Comparison of ENCODE assay signal across 15 mouse cellular contexts in genomic region chr1:166304352-166305240, GRCm38 (mm10). TPM values are rescaled to one million over a fixed set of nuclear protein-coding genes. Genes with fewer than 3 reads are reported as not detected.
A peak's percentile ranks its signal among the peaks of the same experiment; 100 is the strongest.
DNase-seq lines count a peak whose midpoint lies in the region; ATAC-seq lines count a peak whose summit lies in the region.
"Had no signal": no experiment of that assay in that cellular context is flagged by ENCODE, and none has a peak within 500 bp of the region (broad histone marks: within the 10 kb centered on the region; RNA-seq: fewer than 3 reads in every experiment).

No protein-coding gene starts in this region.

- DNase-seq in hindbrain, embryonic 11.5 days (ENCODE audit: low spot score) = no peak
- DNase-seq in right cerebral cortex, postnatal 10 days (ENCODE audit: low spot score in 2 of 2) = peak; percentile 78 to 85
- no peak for DNase-seq in right cerebral cortex, postnatal 14 days
- peak; percentile 88 for DNase-seq in forebrain, embryonic 14.5 days (ENCODE audit: low spot score)
- no peak for DNase-seq in urinary bladder, postnatal 4 days (ENCODE audit: low spot score in 2 of 2)
- DNase-seq in lung, postnatal 10 days = no peak
- DNase-seq: adrenal gland, postnatal 10 days; thymus, postnatal 14 days had no signal

- peak; percentile 56 for ATAC-seq in hindbrain, embryonic 16.5 days
- ATAC-seq in hindbrain, embryonic 11.5 days (ENCODE audit: low FRiP score) = no peak
- peak; percentile 80 for ATAC-seq in forebrain, embryonic 14.5 days

- no peaks in the 10 kb centered on the region for H3K36me3 ChIP-seq in hindbrain, embryonic 16.5 days (ENCODE audit: control insufficient read depth, insufficient read depth, low read length)
- H3K36me3 ChIP-seq in hindbrain, embryonic 11.5 days (ENCODE audit: control insufficient read depth, insufficient read depth, low read length) = no peaks in the 10 kb centered on the region
- H3K36me3 ChIP-seq in forebrain, embryonic 14.5 days (ENCODE audit: control insufficient read depth, insufficient read depth, low read length) = no peaks in the 10 kb centered on the region
- H3K36me3 ChIP-seq: heart, embryonic 15.5 days; limb, embryonic 15.5 days; lung, embryonic 15.5 days had no signal

- H3K4me3 ChIP-seq in hindbrain, embryonic 16.5 days (ENCODE audit: low read length) = no peak overlapping the region
- H3K4me3 ChIP-seq in hindbrain, embryonic 11.5 days (ENCODE audit: low read depth, low read length) = no peak overlapping the region
- no peak overlapping the region for H3K4me3 ChIP-seq in forebrain, embryonic 14.5 days (ENCODE audit: low read depth, low read length)
- H3K4me3 ChIP-seq: heart, embryonic 15.5 days; limb, embryonic 15.5 days; lung, embryonic 15.5 days; megakaryocyte, embryonic 14.5 days had no signal

- WGBS in hindbrain, embryonic 16.5 days = 60% methylated on average over 8 of the region's 8 CpGs
- 80% methylated on average over 8 of the region's 8 CpGs for WGBS in hindbrain, embryonic 11.5 days
- WGBS in forebrain, embryonic 14.5 days = 38% methylated on average over 8 of the region's 8 CpGs

- H3K27ac ChIP-seq in hindbrain, embryonic 16.5 days (ENCODE audit: low read depth, low read length) = no peak overlapping the region
- no peak overlapping the region for H3K27ac ChIP-seq in hindbrain, embryonic 11.5 days (ENCODE audit: low read depth, low read length)
- no peak overlapping the region for H3K27ac ChIP-seq in forebrain, embryonic 14.5 days (ENCODE audit: low read depth, low read length)
- H3K27ac ChIP-seq: heart, embryonic 15.5 days; kidney, postnatal 0 days; limb, embryonic 15.5 days; lung, embryonic 15.5 days had no signal

- H3K4me2 ChIP-seq in hindbrain, embryonic 16.5 days (ENCODE audit: low read length) = no peak overlapping the region
- H3K4me2 ChIP-seq in hindbrain, embryonic 11.5 days (replicated peaks; ENCODE audit: low read depth, low read length) = no peak overlapping the region
- no peak overlapping the region for H3K4me2 ChIP-seq in forebrain, embryonic 14.5 days (ENCODE audit: low read length)
- H3K4me2 ChIP-seq: heart, embryonic 15.5 days; limb, embryonic 15.5 days; lung, embryonic 15.5 days had no signal

- H3K9ac ChIP-seq in hindbrain, embryonic 16.5 days (ENCODE audit: low read depth, low read length) = no peak overlapping the region
- no peak overlapping the region for H3K9ac ChIP-seq in hindbrain, embryonic 11.5 days (ENCODE audit: low read depth, low read length)
- H3K9ac ChIP-seq in forebrain, embryonic 14.5 days (ENCODE audit: low read length) = no peak overlapping the region
- H3K9ac ChIP-seq: heart, embryonic 15.5 days; limb, embryonic 15.5 days; lung, embryonic 15.5 days had no signal

- no peaks in the 10 kb centered on the region for H3K9me3 ChIP-seq in hindbrain, embryonic 16.5 days (ENCODE audit: control insufficient read depth, low read length)
- H3K9me3 ChIP-seq in hindbrain, embryonic 11.5 days (ENCODE audit: control insufficient read depth, low read length) = no peaks in the 10 kb centered on the region
- no peaks in the 10 kb centered on the region for H3K9me3 ChIP-seq in forebrain, embryonic 14.5 days (replicated peaks; ENCODE audit: control insufficient read depth, low read length)
- H3K9me3 ChIP-seq: heart, embryonic 15.5 days; limb, embryonic 15.5 days; lung, embryonic 15.5 days; megakaryocyte, embryonic 14.5 days had no signal

- H3K27me3 ChIP-seq in hindbrain, embryonic 16.5 days (replicated peaks; ENCODE audit: control insufficient read depth, insufficient read depth, low read length) = no peaks in the 10 kb centered on the region
- no peaks in the 10 kb centered on the region for H3K27me3 ChIP-seq in hindbrain, embryonic 11.5 days (ENCODE audit: control insufficient read depth, insufficient read depth, low read length)
- no peaks in the 10 kb centered on the region for H3K27me3 ChIP-seq in forebrain, embryonic 14.5 days (replicated peaks; ENCODE audit: control insufficient read depth, insufficient read depth, low read length)
- H3K27me3 ChIP-seq: CH12.LX had no signal

- peaks cover 6% of the 10 kb centered on the region for H3K4me1 ChIP-seq in hindbrain, embryonic 16.5 days (ENCODE audit: control insufficient read depth, insufficient read depth, low read depth, low read length)
- H3K4me1 ChIP-seq in hindbrain, embryonic 11.5 days (replicated peaks; ENCODE audit: control insufficient read depth, insufficient read depth, low read length) = no peaks in the 10 kb centered on the region
- 0 out of 2 replicates have a peak, but pooled peaks cover 5% of the 10 kb centered on the region for H3K4me1 ChIP-seq in forebrain, embryonic 14.5 days (ENCODE audit: control insufficient read depth, insufficient read depth, low read length)

RNA-seq across cellular contexts. Expression of gene Ildr2, which starts 50.7 kb away (rescaled TPM):
- polyA plus RNA-seq in hindbrain, embryonic 16.5 days (2015; fragmentation: Nextera tagmentation; extraction: Ambion mirVana) = 3.3 TPM in 2 replicates
- 7.2 and 7.4 TPM in 2 replicates for polyA plus RNA-seq in hindbrain, embryonic 11.5 days (2014; fragmentation: Nextera tagmentation; extraction: Ambion mirVana)
- polyA plus RNA-seq in forebrain, embryonic 14.5 days (2014; fragmentation: Nextera tagmentation; extraction: Ambion mirVana) = 2.6 TPM in 2 replicates

Comparison
In these comparisons a context has a peak if more than half of its experiments do, and no peak if none do; other contexts are left out.
1. DNase-seq: peak in right cerebral cortex, postnatal 10 days (2 of 2) and forebrain, embryonic 14.5 days (single experiment); none in hindbrain, embryonic 11.5 days (single experiment), right cerebral cortex, postnatal 14 days (single experiment), urinary bladder, postnatal 4 days (0 of 2) and lung, postnatal 10 days (single experiment).